Mouse (Mus musculus) liver, adult 2 months (tissue): ENCODE measurements at regions not wholly inside any gene's neighbourhood (a gene's known extent, or its start where the extent isn't known, plus 50 kb on each side); places are given as distances from the start of the nearest gene placed in this dataset.

ENCODE experiments used
- DNase-seq: peaks from one replicate; pipeline ENCODE4 v3.0.0-alpha.2; 2011; ENCODE audit warnings: low read depth, low spot score; ENCODE audit errors: extremely low read depth
- H3K27ac ChIP-seq: fragments of 200-500 bp; replicated peaks from 2 replicates; pipeline ENCODE4 v1.5.1; 2012; ENCODE audit warnings: low read depth, mild to moderate bottlenecking, control low read depth, inconsistent platforms, low read length; ENCODE audit not compliant: insufficient read depth
- H3K27me3 ChIP-seq: fragments of 200-500 bp; 2 replicates; pipeline ENCODE4 v1.6.1; 2012; ENCODE audit warnings: mild to moderate bottlenecking, moderate library complexity, low read length, inconsistent platforms; ENCODE audit not compliant: control insufficient read depth, insufficient read depth
- H3K36me3 ChIP-seq: fragments of 200-500 bp; 2 replicates; pipeline ENCODE4 v1.6.1; 2012; ENCODE audit warnings: low read length, inconsistent platforms; ENCODE audit not compliant: control insufficient read depth, insufficient read depth
- H3K4me1 ChIP-seq: fragments of 200-500 bp; 2 replicates; pipeline ENCODE4 v1.6.1; 2011; ENCODE audit warnings: low read length; ENCODE audit not compliant: control insufficient read depth, insufficient read depth
- H3K4me3 ChIP-seq: fragments of 200-500 bp; 2 replicates; pipeline ENCODE4 v1.5.1; 2011; ENCODE audit warnings: low read depth, mild to moderate bottlenecking, control low read depth, low read length, moderate library complexity; ENCODE audit not compliant: insufficient read depth
- H3K79me2 ChIP-seq: fragments of 200-500 bp; 2 replicates; pipeline ENCODE4 v1.6.1; 2012; ENCODE audit warnings: inconsistent platforms, mild to moderate bottlenecking, low read length, moderate library complexity; ENCODE audit not compliant: control insufficient read depth, insufficient read depth
- H3K9ac ChIP-seq: fragments of 200-500 bp; 2 replicates; pipeline ENCODE4 v1.6.1; 2012; ENCODE audit warnings: low read depth, mild to moderate bottlenecking, control low read depth, inconsistent platforms, low read length
- CTCF ChIP-seq: fragments of 200-500 bp; IDR thresholded peaks from 2 replicates; pipeline ENCODE4 v1.5.1; 2011; ENCODE audit warnings: low read depth, low read length, control low read depth
- POLR2A ChIP-seq: fragments of 200-500 bp; IDR thresholded peaks from 2 replicates; pipeline ENCODE4 v1.6.1; 2011; ENCODE audit warnings: low read length, control low read depth; ENCODE audit not compliant: insufficient read depth; ENCODE audit errors: extremely low read depth
- whole genome bisulfite sequencing: fragments of 180-500 bp; shearing (Covaris S2); methylation state at CpG from one replicate; pipeline ENCODE4 v1.1.7; 2018; 5-methylcytosine and 5-hydroxymethylcytosine counted together

DNA sequence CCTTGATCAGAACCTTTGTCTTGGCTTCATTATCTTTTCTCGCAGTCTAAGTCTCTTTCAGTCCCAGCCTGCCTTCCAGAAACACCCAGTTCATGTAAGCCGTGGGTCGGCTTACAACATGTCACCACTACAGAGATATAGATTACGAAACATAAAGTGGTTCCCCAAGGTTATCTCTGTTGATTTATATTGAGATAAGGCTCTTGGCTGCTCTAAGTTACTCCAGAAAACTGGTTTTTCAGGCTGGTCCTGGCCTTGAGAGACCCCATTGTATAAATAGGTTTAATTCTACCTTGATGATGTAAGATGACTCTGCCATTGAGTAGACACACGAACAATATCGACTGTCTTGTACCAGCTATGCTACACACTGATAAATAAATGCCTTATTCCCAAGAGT lies 323.8 kb downstream of the Plod2 start:
- TF ChIP-seq POLR2A (no peak), CTCF (no peak)
- WGBS, result 42% methylated on average over 6 of the region's 6 CpGs

DNA sequence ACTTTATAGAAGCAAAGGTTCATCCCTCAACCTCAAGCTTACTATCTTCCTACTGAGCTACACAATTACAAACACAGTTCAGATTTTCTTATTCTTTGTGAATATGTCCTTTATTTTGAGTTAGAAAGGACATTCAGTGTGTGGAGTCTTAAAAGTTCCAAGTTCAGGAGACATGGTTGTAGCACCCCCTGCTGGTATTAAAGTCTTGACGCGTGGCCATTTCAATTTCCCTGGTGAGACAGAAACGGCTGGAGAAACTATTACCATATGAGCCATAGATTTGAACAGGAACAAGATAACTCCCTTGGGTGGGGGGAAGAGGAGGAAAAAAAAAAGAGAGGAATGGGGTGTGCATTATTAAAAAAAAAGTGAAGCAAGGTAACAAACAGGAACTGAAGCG lies 336.6 kb downstream of the Plod2 start:
- H3K4me1 ChIP-seq, result no peaks in the 10 kb centered on the region
- no peaks in the 10 kb centered on the region for H3K79me2 ChIP-seq
- WGBS, result 41% methylated on average over 4 of the region's 4 CpGs
- no peak overlapping the region for H3K4me3 ChIP-seq
- peak; percentile 7 for DNase-seq
- H3K27me3 ChIP-seq, result no peaks in the 10 kb centered on the region
- H3K36me3 ChIP-seq, result no peaks in the 10 kb centered on the region
- H3K9ac ChIP-seq, result no peak overlapping the region
- no peak overlapping the region for H3K27ac ChIP-seq
- 0 out of 2 replicates have a peak, but pooled peaks have one; percentile 3 for TF ChIP-seq CTCF
- no peak for TF ChIP-seq POLR2A

More for the DNA sequence above, 323.8 kb downstream of the Plod2 start:
- no peaks in the 10 kb centered on the region for H3K36me3 ChIP-seq
- no peak overlapping the region for H3K4me3 ChIP-seq
- no peak for DNase-seq
- H3K27ac ChIP-seq, result no peak overlapping the region
- no peak overlapping the region for H3K9ac ChIP-seq
- H3K4me1 ChIP-seq, result no peaks in the 10 kb centered on the region
- no peaks in the 10 kb centered on the region for H3K27me3 ChIP-seq
- H3K79me2 ChIP-seq, result no peaks in the 10 kb centered on the region

- TF ChIP-seq CTCF, result no peak
- TF ChIP-seq POLR2A, result no peak
- DNase-seq, result no peak
- Histone ChIP-seq H3K79me2 (no peaks in the 10 kb centered on the region), H3K4me3 (no peak overlapping the region), H3K9ac (no peak overlapping the region), H3K27me3 (no peaks in the 10 kb centered on the region), H3K36me3 (no peaks in the 10 kb centered on the region), H3K4me1 (no peaks in the 10 kb centered on the region), H3K27ac (no peak overlapping the region)
- 68% methylated on average over 2 of the region's 2 CpGs for WGBS
Observed at GRCm38 (mm10) chr9:92879812-92880211, 337.8 kb downstream of the Plod2 start.

DNA sequence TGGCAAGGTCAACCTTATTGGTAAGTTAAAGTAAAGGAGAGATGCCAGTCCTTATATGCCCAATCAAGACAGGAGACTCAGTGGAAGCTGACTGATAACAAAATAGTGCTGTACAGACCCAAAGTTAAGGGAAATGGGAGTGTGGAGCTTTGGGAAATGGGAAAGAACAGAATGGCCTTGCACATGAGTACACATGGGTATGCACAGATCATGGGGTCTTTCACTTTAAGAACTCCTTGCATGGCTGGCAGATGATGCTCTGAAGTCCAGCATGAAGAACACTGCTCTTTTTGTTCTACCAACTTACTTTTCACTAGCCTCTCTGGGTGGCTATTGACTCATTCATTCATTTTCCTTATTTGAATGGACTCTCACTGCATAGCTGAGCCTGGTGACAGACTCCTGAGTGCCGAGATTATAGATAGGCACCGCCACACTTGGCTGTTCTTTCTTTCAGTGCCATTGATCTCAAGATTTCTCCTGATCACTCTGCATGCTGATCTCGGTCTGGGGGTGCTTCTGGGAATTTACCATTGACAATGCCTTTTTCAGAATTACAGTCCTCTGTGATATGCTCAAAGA lies 340.3 kb downstream of the Plod2 start:
- Histone ChIP-seq H3K4me3 (no peak overlapping the region), H3K4me1 (no peaks in the 10 kb centered on the region), H3K36me3 (no peaks in the 10 kb centered on the region), H3K27me3 (no peaks in the 10 kb centered on the region), H3K79me2 (no peaks in the 10 kb centered on the region), H3K9ac (no peak overlapping the region), H3K27ac (no peak overlapping the region)
- no peak for DNase-seq
- 59% methylated on average over 3 of the region's 3 CpGs for WGBS
- TF ChIP-seq POLR2A (no peak), CTCF (no peak)

DNA sequence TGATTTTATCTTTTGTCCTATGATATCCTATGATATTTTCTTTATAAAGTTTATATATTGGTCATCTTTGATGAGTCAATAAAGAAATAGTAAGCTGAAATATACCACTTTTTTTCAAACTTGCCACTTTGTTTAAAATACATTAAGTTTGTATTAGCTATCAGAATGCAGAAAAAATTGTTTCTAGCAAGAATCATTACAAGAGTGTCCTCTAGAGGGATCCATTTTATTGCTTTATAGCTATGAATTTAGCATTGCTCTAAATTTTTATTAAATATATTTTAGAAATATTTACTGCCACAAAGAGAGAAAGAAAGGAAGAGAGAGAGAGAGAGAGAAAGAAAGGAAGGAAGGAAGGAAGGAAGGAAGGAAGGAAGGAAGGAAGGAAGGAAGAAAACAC lies 348.0 kb downstream of the Plod2 start:
- H3K4me3 ChIP-seq, result no peak overlapping the region
- no peaks in the 10 kb centered on the region for H3K27me3 ChIP-seq
- H3K36me3 ChIP-seq, result no peaks in the 10 kb centered on the region
- no peak for DNase-seq
- no peaks in the 10 kb centered on the region for H3K4me1 ChIP-seq
- no peak for TF ChIP-seq CTCF
- no peak for TF ChIP-seq POLR2A
- no peak overlapping the region for H3K27ac ChIP-seq
- no peaks in the 10 kb centered on the region for H3K79me2 ChIP-seq
- no peak overlapping the region for H3K9ac ChIP-seq

GRCm38 (mm10) chr9:92899733-92900132 lies 357.7 kb downstream of the Plod2 start:
- no peaks in the 10 kb centered on the region for H3K4me1 ChIP-seq
- no peaks in the 10 kb centered on the region for H3K36me3 ChIP-seq
- TF ChIP-seq POLR2A (no peak), CTCF (no peak)
- no peaks in the 10 kb centered on the region for H3K79me2 ChIP-seq
- WGBS, result 87% methylated on average over 4 of the region's 4 CpGs
- no peaks in the 10 kb centered on the region for H3K27me3 ChIP-seq
- no peak overlapping the region for H3K27ac ChIP-seq
- H3K9ac ChIP-seq, result no peak overlapping the region
- no peak overlapping the region for H3K4me3 ChIP-seq
- no peak for DNase-seq
